Mouse (Mus musculus): ENCODE results near the gene Ugt1a1. TPM values are rescaled to one million over a fixed set of nuclear protein-coding genes. Genes with fewer than 3 reads are reported as not detected.
"Not testable (repeated sequence)": the region's sequence is repeated elsewhere in the genome, so short reads cannot be mapped to it uniquely, and the experiment has no call there.

The Ugt1a1 gene
- polyA plus RNA-seq, 1 experiment from 2014 or later: not detected

DNA sequence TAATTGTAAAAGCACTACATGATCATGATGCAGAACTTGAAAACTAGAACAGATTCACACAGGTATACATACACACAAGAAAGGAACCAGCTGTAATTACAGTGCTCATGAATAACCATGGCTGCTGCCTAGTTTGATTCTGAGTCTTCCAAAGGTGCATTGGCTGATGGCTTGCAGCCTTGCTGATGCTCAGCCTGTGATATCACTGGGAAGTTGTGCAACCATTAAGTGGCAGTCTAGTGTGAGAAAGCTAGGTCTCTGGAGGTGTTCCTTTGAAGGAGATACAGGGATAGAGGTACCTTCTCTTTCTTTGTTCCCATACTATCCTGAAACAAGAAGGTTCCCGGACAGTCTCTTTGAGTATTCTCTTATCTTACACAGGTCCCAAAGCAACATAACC lies 7.3 kb downstream of the Ugt1a1 start:
- no peaks in the 10 kb centered on the region for H3K4me1 ChIP-seq
- no peak for ATAC-seq (ENCODE audit: low FRiP score)
- peaks cover 37% of the 10 kb centered on the region for H3K9me3 ChIP-seq (replicated peaks)
- no peak overlapping the region for H3K27ac ChIP-seq (replicated peaks)
- no peaks in the 10 kb centered on the region for H3K36me3 ChIP-seq
- no peak overlapping the region for H3K4me3 ChIP-seq (replicated peaks)
- WGBS: 20% methylated on average over 1 of the region's 1 CpGs
- H3K9ac ChIP-seq (replicated peaks): no peak overlapping the region
- no peak overlapping the region for H3K4me2 ChIP-seq
- H3K27me3 ChIP-seq (replicated peaks): no peaks in the 10 kb centered on the region

DNA sequence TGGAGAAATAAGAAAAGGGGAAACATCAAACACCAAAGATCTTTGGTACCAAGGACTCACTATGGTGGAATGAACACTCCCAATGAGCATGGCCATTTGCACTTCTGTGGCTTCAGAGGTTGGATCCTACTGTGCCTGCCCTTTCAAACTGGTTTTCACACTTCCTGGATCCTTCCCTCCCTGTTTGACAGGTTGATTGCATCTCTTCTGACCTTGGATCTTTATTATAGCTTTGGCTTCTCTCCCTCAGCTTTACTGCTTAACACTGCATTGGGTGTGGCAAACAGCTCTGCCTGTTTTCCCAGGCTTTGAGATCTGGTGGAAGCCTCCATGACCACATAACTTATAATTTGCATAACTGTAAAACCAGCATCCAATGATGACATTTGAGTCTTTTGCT lies 8.6 kb downstream of the Ugt1a1 start:
- H3K36me3 ChIP-seq: no peaks in the 10 kb centered on the region
- ATAC-seq (ENCODE audit: low FRiP score): no peak
- no peak overlapping the region for H3K27ac ChIP-seq (replicated peaks)
- no peak overlapping the region for H3K4me3 ChIP-seq (replicated peaks)
- no peak overlapping the region for H3K9ac ChIP-seq (replicated peaks)
- no peaks in the 10 kb centered on the region for H3K27me3 ChIP-seq (replicated peaks)
- H3K4me1 ChIP-seq: no peaks in the 10 kb centered on the region
- no peak overlapping the region for H3K4me2 ChIP-seq
- peaks cover 27% of the 10 kb centered on the region for H3K9me3 ChIP-seq (replicated peaks)

DNA sequence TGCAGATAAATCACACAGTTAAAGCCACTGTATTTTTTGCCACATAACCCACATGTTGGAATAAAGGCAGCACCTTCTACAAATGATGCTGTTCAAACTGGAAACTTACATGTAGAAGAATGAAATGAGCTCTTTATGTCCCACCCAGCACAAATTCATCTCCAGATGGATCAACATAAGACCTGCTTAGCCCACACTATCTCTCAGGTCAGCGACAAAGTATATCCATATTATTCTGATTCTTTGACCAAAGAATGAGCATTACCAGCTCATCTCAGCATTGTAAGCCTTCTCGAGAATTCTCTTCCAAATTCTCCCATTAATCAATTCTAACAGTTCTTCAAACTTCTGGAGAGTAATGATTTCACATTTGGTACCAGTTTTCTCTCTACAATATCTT lies 10.5 kb downstream of the Ugt1a1 start:
- no peak overlapping the region for H3K4me3 ChIP-seq (replicated peaks)
- ATAC-seq (ENCODE audit: low FRiP score): no peak
- H3K36me3 ChIP-seq: no peaks in the 10 kb centered on the region
- peaks cover 29% of the 10 kb centered on the region for H3K9me3 ChIP-seq (replicated peaks)
- H3K4me2 ChIP-seq: no peak overlapping the region
- no peak overlapping the region for H3K27ac ChIP-seq (replicated peaks)
- no peak overlapping the region for H3K9ac ChIP-seq (replicated peaks)
- H3K4me1 ChIP-seq: no peaks in the 10 kb centered on the region
- no peaks in the 10 kb centered on the region for H3K27me3 ChIP-seq (replicated peaks)
- 56% methylated on average over 2 of the region's 2 CpGs for WGBS

DNA sequence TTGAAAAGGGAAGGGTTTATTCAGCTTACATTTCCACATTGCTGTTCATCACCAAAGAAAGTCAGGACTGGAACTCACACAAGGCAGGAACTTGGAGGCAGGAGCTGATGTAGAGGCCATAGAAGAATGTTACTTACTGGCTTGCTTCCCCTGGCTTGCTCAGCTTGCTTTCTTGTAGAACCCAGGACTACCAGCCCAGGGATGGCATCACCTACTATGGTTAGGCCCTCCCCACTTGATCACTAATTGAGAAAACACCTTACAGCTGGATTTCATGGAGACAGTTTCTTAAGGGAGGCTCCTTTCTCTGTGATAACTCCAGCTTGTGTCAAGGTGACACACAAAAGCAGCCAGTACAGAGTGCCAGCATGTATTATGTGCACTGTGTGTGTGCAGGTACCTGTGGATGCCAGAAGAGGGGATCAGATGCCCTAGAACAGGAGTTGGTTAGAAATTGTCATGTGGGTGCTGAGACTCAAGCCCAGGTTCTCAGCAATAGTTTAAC lies 11.3 kb downstream of the Ugt1a1 start:
- H3K36me3 ChIP-seq; ATAC-seq (ENCODE audit: low FRiP score); H3K27ac ChIP-seq (replicated peaks); H3K4me3 ChIP-seq (replicated peaks); H3K4me2 ChIP-seq; H3K4me1 ChIP-seq; H3K9ac ChIP-seq (replicated peaks); H3K27me3 ChIP-seq (replicated peaks): not testable (repeated sequence)
- H3K9me3 ChIP-seq (replicated peaks): peaks cover 33% of the 10 kb centered on the region

DNA sequence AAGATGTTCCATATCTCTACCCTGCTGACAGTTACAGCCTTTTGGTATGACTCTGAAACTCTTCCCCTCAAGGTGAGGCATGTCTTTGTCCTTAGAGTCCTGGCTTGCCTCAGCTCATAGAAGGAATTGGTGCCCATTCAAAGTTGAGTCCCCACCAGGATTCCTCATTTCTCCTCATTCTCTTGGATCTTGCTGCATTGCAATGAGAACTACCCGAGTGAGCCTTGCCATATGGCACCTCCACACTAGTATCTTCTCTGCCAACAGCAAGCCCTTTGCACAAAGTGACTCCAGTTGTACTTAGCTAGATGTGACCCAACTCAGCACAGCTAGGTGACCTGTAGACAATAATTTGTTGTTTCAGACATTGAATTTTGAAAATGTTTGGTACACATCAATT lies 11.8 kb downstream of the Ugt1a1 start:
- Histone ChIP-seq H3K27ac (replicated peaks) (no peak overlapping the region), H3K4me3 (replicated peaks) (no peak overlapping the region), H3K4me2 (no peak overlapping the region), H3K9me3 (replicated peaks) (peaks cover 38% of the 10 kb centered on the region), H3K36me3 (no peaks in the 10 kb centered on the region), H3K4me1 (no peaks in the 10 kb centered on the region), H3K9ac (replicated peaks) (no peak overlapping the region), H3K27me3 (replicated peaks) (no peaks in the 10 kb centered on the region)
- 58% methylated on average over 1 of the region's 1 CpGs for WGBS
- ATAC-seq (ENCODE audit: low FRiP score): no peak

DNA sequence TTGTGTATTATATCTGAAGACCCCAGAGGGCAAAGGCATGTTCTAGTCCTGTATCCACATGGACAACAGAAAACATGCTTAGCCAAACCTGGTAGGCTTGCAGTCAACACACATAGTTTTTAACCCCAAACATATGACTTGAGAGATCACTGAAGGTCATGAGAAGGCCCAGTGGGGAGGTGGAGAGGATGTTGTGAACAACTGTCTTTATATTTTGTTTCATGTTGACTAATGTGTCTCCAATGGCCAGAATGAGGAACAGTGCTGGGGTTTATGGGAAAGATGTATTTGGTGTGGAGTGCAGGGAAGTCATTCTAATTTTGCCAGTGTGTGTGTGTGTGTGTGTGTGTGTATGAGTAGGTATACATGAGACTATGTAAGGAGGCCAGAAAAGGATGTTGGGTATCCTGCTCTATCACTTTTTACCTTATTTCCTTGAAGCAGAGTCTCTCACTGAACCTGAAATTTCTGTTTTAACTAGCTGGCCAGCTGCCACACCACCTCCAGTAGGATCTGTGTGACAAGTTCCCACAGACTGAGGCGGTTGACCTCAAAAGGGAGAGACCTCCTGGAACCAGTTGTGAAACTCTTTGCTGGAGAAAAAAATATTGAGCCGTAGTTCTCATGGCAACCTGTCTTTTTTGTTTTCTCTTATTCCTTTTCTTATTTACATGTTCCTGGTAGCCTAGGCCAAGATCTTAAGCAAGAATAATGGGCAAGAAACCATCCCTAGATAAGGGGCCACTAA lies 12.4 kb downstream of the Ugt1a1 start:
- H3K27me3 ChIP-seq (replicated peaks): no peaks in the 10 kb centered on the region
- no peak overlapping the region for H3K4me2 ChIP-seq
- H3K4me3 ChIP-seq (replicated peaks): no peak overlapping the region
- H3K9me3 ChIP-seq (replicated peaks): peaks cover 44% of the 10 kb centered on the region
- no peak overlapping the region for H3K9ac ChIP-seq (replicated peaks)
- no peaks in the 10 kb centered on the region for H3K4me1 ChIP-seq
- H3K27ac ChIP-seq (replicated peaks): no peak overlapping the region
- WGBS: 70% methylated on average over 2 of the region's 2 CpGs
- no peaks in the 10 kb centered on the region for H3K36me3 ChIP-seq
- no peak for ATAC-seq (ENCODE audit: low FRiP score)

DNA sequence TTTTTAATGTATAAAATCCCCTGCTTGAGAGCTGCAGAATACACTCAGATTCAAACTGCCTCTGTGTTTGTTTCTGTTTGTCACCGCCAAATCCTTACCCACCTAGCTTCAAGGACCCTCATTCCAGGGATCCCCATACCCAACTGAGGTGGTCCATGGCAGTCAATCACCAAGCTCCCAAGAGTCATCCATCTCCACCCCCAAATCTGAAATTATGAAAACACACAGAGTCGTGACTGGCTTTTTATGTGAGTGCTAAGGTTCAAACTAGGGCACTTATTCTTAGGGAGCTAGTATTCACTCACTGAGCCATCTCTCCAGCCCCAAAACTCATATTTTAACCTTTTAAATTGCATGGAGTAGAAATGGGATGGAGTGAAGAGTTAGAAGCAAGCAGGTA lies 13.5 kb downstream of the Ugt1a1 start:
- H3K27me3 ChIP-seq (replicated peaks); H3K27ac ChIP-seq (replicated peaks); ATAC-seq (ENCODE audit: low FRiP score); H3K4me1 ChIP-seq; H3K36me3 ChIP-seq; H3K4me3 ChIP-seq (replicated peaks); H3K4me2 ChIP-seq; H3K9ac ChIP-seq (replicated peaks): not testable (repeated sequence)
- H3K9me3 ChIP-seq (replicated peaks): peaks cover 55% of the 10 kb centered on the region
- 41% methylated on average over 2 of the region's 2 CpGs for WGBS

DNA sequence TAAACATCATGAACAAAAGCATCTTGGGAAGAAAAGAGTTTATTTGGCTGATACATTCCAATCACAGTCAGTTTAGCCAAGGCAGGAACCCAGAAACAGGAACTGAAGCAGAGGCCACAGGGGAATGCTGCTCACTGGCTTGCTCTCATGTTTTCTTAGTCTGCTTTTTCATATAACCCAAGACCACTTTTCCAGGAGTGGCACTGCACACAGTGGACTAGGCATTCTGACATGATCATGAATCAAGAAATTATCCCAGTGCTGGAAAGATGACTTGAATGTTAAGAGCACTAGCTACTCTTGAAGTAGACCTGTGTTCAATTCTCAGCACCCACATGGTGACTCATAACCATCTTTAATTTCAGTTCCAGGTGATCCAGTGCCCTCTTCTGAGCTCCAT lies 14.0 kb downstream of the Ugt1a1 start:
- H3K36me3 ChIP-seq: no peaks in the 10 kb centered on the region
- H3K4me1 ChIP-seq: no peaks in the 10 kb centered on the region
- no peak for ATAC-seq (ENCODE audit: low FRiP score)
- no peaks in the 10 kb centered on the region for H3K27me3 ChIP-seq (replicated peaks)
- H3K4me2 ChIP-seq: no peak overlapping the region
- H3K9me3 ChIP-seq (replicated peaks): peaks cover 59% of the 10 kb centered on the region
- H3K9ac ChIP-seq (replicated peaks): no peak overlapping the region
- no peak overlapping the region for H3K27ac ChIP-seq (replicated peaks)
- H3K4me3 ChIP-seq (replicated peaks): no peak overlapping the region

DNA sequence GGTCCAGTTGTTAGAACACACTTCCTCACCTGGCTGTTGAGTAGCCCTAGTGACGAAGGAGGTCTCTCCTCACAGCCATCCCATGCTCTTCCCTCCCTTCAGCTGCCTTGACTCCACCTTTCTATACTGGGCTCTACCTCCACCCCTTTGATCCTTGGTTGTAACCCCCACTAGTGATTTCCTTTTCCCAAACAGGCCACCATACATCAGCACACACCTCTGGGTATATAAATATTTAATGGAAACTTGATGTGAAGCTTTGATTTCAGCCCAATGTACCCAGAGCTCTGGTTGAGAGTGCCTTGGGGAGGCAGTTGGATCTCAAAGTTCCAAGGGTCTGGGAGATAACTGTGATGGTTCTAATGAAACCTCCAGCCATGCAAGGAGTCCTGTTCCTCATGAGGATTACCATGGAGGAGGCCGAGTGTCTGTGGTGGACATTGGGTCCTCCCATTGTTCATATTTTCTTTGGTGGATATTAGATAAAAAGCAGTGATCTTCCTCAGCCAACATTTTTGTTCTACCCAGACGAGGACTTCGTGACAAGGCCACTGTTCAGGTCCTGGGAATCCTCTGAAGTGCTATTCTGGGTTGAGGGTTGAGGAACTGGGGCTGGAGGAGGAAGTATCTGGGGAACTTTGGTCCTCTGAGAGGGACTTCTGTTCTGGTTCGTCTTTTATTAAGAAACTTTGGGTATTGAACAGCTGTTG lies 15.1 kb downstream of the Ugt1a1 start, which contains the start of gene Mroh2a:
Mroh2a (plus strand) TSS at position 317 of the 710 bp plus-strand sequence.
- no peaks in the 10 kb centered on the region for H3K4me1 ChIP-seq
- H3K4me2 ChIP-seq: no peak within 1 kb of the TSS
- 59% methylated on average over 5 of the region's 5 CpGs for WGBS
- H3K27me3 ChIP-seq (replicated peaks): no peaks in the 10 kb centered on the region
- H3K36me3 ChIP-seq: no peaks in the 10 kb centered on the region
- no peak within 1 kb of the TSS for H3K9ac ChIP-seq (replicated peaks)
- no peak for ATAC-seq (ENCODE audit: low FRiP score)
- no peak within 1 kb of the TSS for H3K27ac ChIP-seq (replicated peaks)
- H3K4me3 ChIP-seq (replicated peaks): no peak within 1 kb of the TSS
- H3K9me3 ChIP-seq (replicated peaks): peaks cover 70% of the 10 kb centered on the region

DNA sequence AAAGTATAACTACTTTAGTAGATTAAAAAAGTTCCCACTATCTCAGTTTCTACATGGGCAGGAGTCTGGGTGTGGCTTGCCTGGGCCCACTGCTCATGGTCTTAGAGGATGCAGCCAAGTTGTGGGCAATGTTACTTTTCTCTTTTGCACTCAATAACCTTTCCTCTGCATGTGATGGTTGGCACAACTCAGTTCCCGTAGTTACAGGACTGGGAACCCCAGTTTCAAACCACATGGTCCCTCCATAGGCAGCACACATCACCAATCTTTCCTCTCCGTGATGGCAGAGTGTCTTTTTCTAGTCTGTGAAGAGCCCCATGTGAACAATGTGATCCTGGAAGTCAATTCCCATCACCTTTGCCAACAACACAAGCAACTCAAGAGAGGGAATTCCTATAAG lies 15.7 kb downstream of the Ugt1a1 start:
- no peak for ATAC-seq (ENCODE audit: low FRiP score)
- Histone ChIP-seq H3K9me3 (replicated peaks) (peaks cover 72% of the 10 kb centered on the region), H3K4me1 (no peaks in the 10 kb centered on the region), H3K27me3 (replicated peaks) (no peaks in the 10 kb centered on the region), H3K9ac (replicated peaks) (no peak overlapping the region), H3K4me2 (no peak overlapping the region), H3K4me3 (replicated peaks) (no peak overlapping the region), H3K27ac (replicated peaks) (no peak overlapping the region), H3K36me3 (no peaks in the 10 kb centered on the region)
- WGBS: 61% methylated on average over 2 of the region's 2 CpGs

DNA sequence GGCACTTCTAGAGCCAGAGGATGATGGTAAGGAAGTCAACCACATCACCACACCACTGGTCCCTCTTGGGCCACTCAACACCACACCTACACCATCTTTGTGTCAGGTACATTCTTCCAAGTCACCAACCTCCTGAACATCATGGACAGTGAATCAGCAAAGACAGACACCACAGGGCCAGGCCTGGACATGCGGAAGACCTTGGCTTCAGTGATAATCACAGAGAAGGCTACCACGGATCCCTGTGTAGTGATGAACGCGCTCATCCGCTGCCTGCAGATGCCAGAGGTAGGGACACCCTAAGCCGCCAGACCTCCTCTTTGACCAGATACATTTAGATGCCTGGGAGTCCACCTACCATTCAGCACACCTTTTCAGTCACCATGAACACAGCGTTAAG lies 16.4 kb downstream of the Ugt1a1 start:
- Histone ChIP-seq H3K4me2 (no peak overlapping the region), H3K9me3 (replicated peaks) (peaks cover 78% of the 10 kb centered on the region), H3K27ac (replicated peaks) (no peak overlapping the region), H3K4me3 (replicated peaks) (no peak overlapping the region), H3K36me3 (no peaks in the 10 kb centered on the region), H3K9ac (replicated peaks) (no peak overlapping the region), H3K4me1 (no peaks in the 10 kb centered on the region), H3K27me3 (replicated peaks) (no peaks in the 10 kb centered on the region)
- no peak for ATAC-seq (ENCODE audit: low FRiP score)
- 72% methylated on average over 7 of the region's 7 CpGs for WGBS

DNA sequence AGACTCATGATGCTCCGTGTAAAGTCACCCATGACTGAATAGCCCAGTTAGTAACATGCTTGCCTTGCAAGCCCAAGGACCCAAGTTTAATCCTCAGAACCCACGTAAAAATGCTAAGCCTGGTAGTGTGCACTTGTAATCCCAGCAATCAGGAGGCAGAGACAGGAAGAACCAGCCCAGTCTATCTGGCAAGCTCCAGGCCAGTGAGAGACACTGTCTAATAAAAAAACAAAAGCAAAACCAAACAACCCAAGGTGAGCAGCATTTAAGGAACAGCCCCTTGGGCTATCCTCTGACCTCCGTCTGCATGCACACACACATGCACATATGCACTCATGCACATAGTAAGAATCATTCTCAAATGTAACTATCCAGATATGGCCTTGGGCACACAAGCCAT lies 17.8 kb downstream of the Ugt1a1 start:
- H3K9me3 ChIP-seq (replicated peaks): peaks cover 91% of the 10 kb centered on the region
- ATAC-seq (ENCODE audit: low FRiP score): no peak

More for the DNA sequence above, 17.8 kb downstream of the Ugt1a1 start:
- H3K27me3 ChIP-seq (replicated peaks): no peaks in the 10 kb centered on the region
- no peak overlapping the region for H3K9ac ChIP-seq (replicated peaks)
- WGBS: 83% methylated on average over 3 of the region's 3 CpGs
- H3K4me3 ChIP-seq (replicated peaks): no peak overlapping the region
- H3K4me2 ChIP-seq: no peak overlapping the region
- H3K36me3 ChIP-seq: no peaks in the 10 kb centered on the region
- no peaks in the 10 kb centered on the region for H3K4me1 ChIP-seq
- no peak overlapping the region for H3K27ac ChIP-seq (replicated peaks)

Measured in neural tube, embryonic 15.5 days (tissue).